Mouse (Mus musculus) hindbrain, postnatal 0 days (tissue): Measurements from ENCODE around the gene Shld2. TPM values are rescaled to one million over a fixed set of nuclear protein-coding genes. Genes with fewer than 3 reads are reported as not detected.

Experiments
- ATAC-seq: fragments of 200-750 bp; cut with Nextera tagmentation; 2 replicates; pipeline ENCODE4 v1.8.0; 2017; ENCODE audit warnings: mild to moderate bottlenecking, moderate TSS enrichment, moderate library complexity
- DNase-seq: peaks from one replicate; pipeline ENCODE4 v3.0.0-alpha.2; 2015; ENCODE audit warnings: low spot score
- H3K27ac ChIP-seq: fragments of 300-500 bp; sonication (generic); 2 replicates; pipeline ENCODE4 v1.5.1; 2014; ENCODE audit warnings: mild to moderate bottlenecking
- H3K27me3 ChIP-seq: fragments of 300-500 bp; sonication (generic); 2 replicates; pipeline ENCODE4 v1.6.1; 2014; ENCODE audit warnings: low read length, mixed read lengths; ENCODE audit not compliant: insufficient read depth
- H3K36me3 ChIP-seq: fragments of 300-500 bp; sonication (generic); 2 replicates; pipeline ENCODE4 v1.6.1; 2014; ENCODE audit warnings: low read length, mixed read lengths; ENCODE audit not compliant: insufficient read depth
- H3K4me1 ChIP-seq: fragments of 300-500 bp; sonication (generic); 2 replicates; pipeline ENCODE4 v1.6.1; 2014; ENCODE audit warnings: antibody characterized with exemption, low read length, mixed read lengths; ENCODE audit not compliant: insufficient read depth
- H3K4me2 ChIP-seq: fragments of 300-500 bp; sonication (generic); 2 replicates; pipeline ENCODE4 v1.6.1; 2014; ENCODE audit warnings: low read depth, mild to moderate bottlenecking, low read length, moderate library complexity, mixed read lengths
- H3K4me3 ChIP-seq: fragments of 300-500 bp; sonication (generic); 2 replicates; pipeline ENCODE4 v1.5.1; 2014; ENCODE audit warnings: low read length
- H3K9ac ChIP-seq: fragments of 300-500 bp; sonication (generic); replicated peaks from 2 replicates; pipeline ENCODE4 v1.6.1; 2014; ENCODE audit warnings: mild to moderate bottlenecking, low read length, moderate library complexity, mixed read lengths
- H3K9me3 ChIP-seq: fragments of 300-500 bp; sonication (generic); 2 replicates; pipeline ENCODE4 v1.6.1; 2016; ENCODE audit warnings: low read length, mixed read lengths
- CTCF ChIP-seq: IDR thresholded peaks from 2 replicates; pipeline ENCODE4 v1.5.1; 2016; ENCODE audit warnings: antibody characterized with exemption, control low read depth, low read depth
- WGBS: fragments of 180-500 bp; shearing (Covaris S2); extraction: QIAGEN DNeasy Blood & Tissue Kit; methylation state at CpG from one replicate; pipeline ENCODE4 v1.1.7; 2014; 5-methylcytosine and 5-hydroxymethylcytosine counted together
- polyA plus RNA-seq: library from polyadenylated mRNA; unstranded; fragments of >200 nt; fragmentation: Nextera tagmentation; extraction: Ambion mirVana; gene quantifications from 2 replicates; pipeline ENCODE4 v1.2.1, GENCODE M21; 2015
- total RNA-seq: library from RNA; depleted of rRNA; stranded (reverse); fragments of >200 nt; gene quantifications from 2 replicates; pipeline ENCODE4 v1.2.3, GENCODE M21; 2014

The Shld2 gene
- total and polyA plus RNA-seq, 2 experiments from 2014 or later, result 4.0 to 9.2 TPM

- Histone ChIP-seq H3K27me3 (no peaks in the 10 kb centered on the region), H3K4me1 (no peaks in the 10 kb centered on the region), H3K4me3 (peak overlapping the region; percentile 33), H3K9me3 (no peaks in the 10 kb centered on the region), H3K36me3 (no peaks in the 10 kb centered on the region), H3K9ac (peak overlapping the region; percentile 51; the same call in 1 of the 2 replicates), H3K4me2 (peak overlapping the region; percentile 80), H3K27ac (no peak overlapping the region)
- WGBS, result 3% methylated on average over 16 of the region's 16 CpGs
- ATAC-seq (peak; percentile 98), DNase-seq (peak; percentile 90)
- peak; percentile 96 for TF ChIP-seq CTCF
Observed at GRCm38 (mm10) chr14:34234630-34235380, 75.5 kb downstream of the Shld2 start.

- Histone ChIP-seq H3K4me1 (no peaks in the 10 kb centered on the region), H3K9ac (no peak overlapping the region), H3K4me3 (no peak overlapping the region), H3K36me3 (no peaks in the 10 kb centered on the region), H3K4me2 (no peak overlapping the region), H3K9me3 (no peaks in the 10 kb centered on the region), H3K27me3 (no peaks in the 10 kb centered on the region), H3K27ac (no peak overlapping the region)
- WGBS, result 70% methylated on average over 4 of the region's 4 CpGs
- ATAC-seq (no peak), DNase-seq (no peak)
- TF ChIP-seq CTCF, result no peak
Observed at GRCm38 (mm10) chr14:34233846-34234245, 76.4 kb downstream of the Shld2 start.

GRCm38 (mm10) chr14:34232866-34233680 lies 77.2 kb downstream of the Shld2 start:
- Histone ChIP-seq H3K27ac (no peak overlapping the region), H3K36me3 (no peaks in the 10 kb centered on the region), H3K4me3 (no peak overlapping the region), H3K9me3 (no peaks in the 10 kb centered on the region), H3K4me2 (no peak overlapping the region), H3K27me3 (no peaks in the 10 kb centered on the region), H3K4me1 (no peaks in the 10 kb centered on the region), H3K9ac (no peak overlapping the region)
- TF ChIP-seq CTCF, result no peak
- DNase-seq (peak; percentile 13), ATAC-seq (no peak)
- WGBS, result 68% methylated on average over 9 of the region's 9 CpGs

GRCm38 (mm10) chr14:34232340-34232739 lies 78.0 kb downstream of the Shld2 start:
- Histone ChIP-seq H3K4me1 (no peaks in the 10 kb centered on the region), H3K36me3 (no peaks in the 10 kb centered on the region), H3K4me2 (no peak overlapping the region), H3K9ac (no peak overlapping the region), H3K27me3 (no peaks in the 10 kb centered on the region), H3K4me3 (no peak overlapping the region), H3K9me3 (no peaks in the 10 kb centered on the region), H3K27ac (no peak overlapping the region)
- no peak for TF ChIP-seq CTCF
- DNase-seq (no peak), ATAC-seq (no peak)
- 49% methylated on average over 7 of the region's 7 CpGs for WGBS

GRCm38 (mm10) chr14:34228830-34229506 lies 81.3 kb downstream of the Shld2 start:
- WGBS, result 91% methylated on average over 10 of the region's 10 CpGs
- ATAC-seq, result no peak
- no peak overlapping the region for H3K4me2 ChIP-seq
- no peak for DNase-seq
- no peaks in the 10 kb centered on the region for H3K27me3 ChIP-seq
- no peak overlapping the region for H3K4me3 ChIP-seq
- no peak for TF ChIP-seq CTCF
- H3K4me1 ChIP-seq, result peaks cover 4% of the 10 kb centered on the region; the same call in 1 of the 2 replicates
- H3K9me3 ChIP-seq, result no peaks in the 10 kb centered on the region
- no peak overlapping the region for H3K9ac ChIP-seq
- H3K36me3 ChIP-seq, result no peaks in the 10 kb centered on the region
- no peak overlapping the region for H3K27ac ChIP-seq

- no peak overlapping the region for H3K9ac ChIP-seq
- ATAC-seq, result no peak
- TF ChIP-seq CTCF, result no peak
- no peak overlapping the region for H3K27ac ChIP-seq
- DNase-seq, result no peak
- no peak overlapping the region for H3K4me3 ChIP-seq
- 78% methylated on average over 12 of the region's 12 CpGs for WGBS
- no peak overlapping the region for H3K4me2 ChIP-seq
- H3K27me3 ChIP-seq, result no peaks in the 10 kb centered on the region
- no peaks in the 10 kb centered on the region for H3K9me3 ChIP-seq
- no peaks in the 10 kb centered on the region for H3K36me3 ChIP-seq
- H3K4me1 ChIP-seq, result peaks cover 4% of the 10 kb centered on the region; the same call in 1 of the 2 replicates
Observed at GRCm38 (mm10) chr14:34227981-34228380, 82.3 kb downstream of the Shld2 start.
